Mouse (Mus musculus): ENCODE data around the gene Phospho2.
"Not testable (repeated sequence)": the region's sequence is repeated elsewhere in the genome, so short reads cannot be mapped to it uniquely, and the experiment has no call there.

The Phospho2 gene

DNA sequence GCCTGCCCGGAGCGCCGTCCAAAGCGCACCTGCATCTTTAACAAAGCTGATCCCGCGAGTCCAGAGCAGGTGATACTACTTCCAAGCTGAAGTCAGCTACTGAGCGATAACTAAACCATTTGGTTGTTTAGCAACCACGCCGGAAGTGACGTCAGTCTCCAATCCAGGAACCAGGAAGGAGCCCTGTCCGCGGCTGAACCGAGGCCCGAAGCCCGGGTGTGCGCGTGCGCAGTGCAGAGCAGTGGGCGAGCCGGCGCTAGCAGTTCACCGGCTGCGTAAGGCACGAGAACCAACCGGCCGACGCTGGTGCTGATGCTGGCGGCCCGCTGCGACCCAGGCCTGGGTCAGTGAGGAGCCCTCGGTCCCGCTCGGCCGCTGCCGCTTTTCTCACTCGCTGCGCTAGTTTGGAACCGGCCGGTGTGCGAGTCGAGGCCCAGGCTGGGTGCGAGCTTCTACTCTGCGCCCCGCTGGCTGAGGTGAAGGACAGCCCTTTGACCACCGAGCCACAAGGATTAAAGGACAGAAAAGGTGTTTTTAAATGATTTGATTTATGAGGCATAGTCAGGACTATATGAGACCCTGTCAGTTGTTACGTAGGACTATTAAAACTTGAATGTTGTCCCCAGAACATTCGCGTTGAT lies at the start of gene Phospho2, which contains the start of gene Ccdc173:
Phospho2 (plus strand) TSS at position 195 of the 641 bp plus-strand sequence.
Ccdc173 (minus strand) TSS at position 147 of the 641 bp plus-strand sequence.
- DNase-seq (ENCODE audit: low spot score in 2 of 2), result peak; percentile 94 to 97

DNA sequence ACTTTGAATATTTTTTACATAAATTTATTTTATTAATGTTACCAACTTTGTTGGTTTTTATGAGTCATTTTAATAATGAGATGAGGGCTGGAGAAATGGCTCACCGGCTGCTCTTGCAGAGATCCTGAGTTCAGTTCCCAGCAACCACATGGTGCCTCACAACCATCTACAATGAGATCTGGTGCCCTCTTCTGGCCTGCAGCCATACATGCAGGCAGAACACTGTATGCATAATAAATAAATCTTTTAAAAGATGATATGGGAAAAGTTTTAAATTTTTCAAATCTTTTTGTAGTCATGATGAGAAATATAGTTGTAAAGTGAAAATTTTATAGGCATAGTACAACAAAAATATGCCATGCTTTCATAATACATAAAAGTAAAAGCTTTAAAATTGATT lies 44.3 kb upstream of the Phospho2 start:
- DNase-seq (ENCODE audit: low spot score in 2 of 2), result no peak

- DNase-seq (ENCODE audit: low spot score in 2 of 2), result no peak
These were observed 28.4 kb upstream of the Phospho2 start for GRCm38 (mm10) chr2:69760980-69761379.

GRCm38 (mm10) chr2:69763340-69763739 lies 26.1 kb upstream of the Phospho2 start:
- no peak for DNase-seq (ENCODE audit: low spot score in 2 of 2)

GRCm38 (mm10) chr2:69764716-69765115 lies 24.7 kb upstream of the Phospho2 start:
- DNase-seq (ENCODE audit: low spot score in 2 of 2), result no peak

DNA sequence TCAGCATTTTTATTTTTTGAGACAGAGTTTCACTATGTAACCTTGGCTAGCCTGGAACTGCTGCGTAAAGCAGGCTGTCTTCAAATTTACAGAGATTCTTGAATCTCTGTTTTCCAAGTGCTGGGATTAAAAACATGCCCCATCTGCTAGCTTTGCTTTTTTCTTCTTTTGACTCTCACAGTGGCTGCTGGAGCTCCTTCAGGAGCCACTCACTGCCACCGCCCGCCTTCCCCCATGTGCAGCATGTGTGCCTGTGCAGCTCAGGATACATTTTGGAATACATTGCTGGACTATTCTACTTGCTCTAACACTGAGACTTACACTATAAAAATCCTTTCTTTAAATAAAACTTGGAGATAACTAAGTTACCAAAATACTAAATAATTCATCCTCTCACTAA lies 16.1 kb upstream of the Phospho2 start:
- DNase-seq (ENCODE audit: low spot score in 2 of 2), result peak in 1 of 2 experiments; percentile 27

- DNase-seq (ENCODE audit: low spot score in 2 of 2), result peak in 1 of 2 experiments; percentile 19
These were observed 11.2 kb upstream of the Phospho2 start for GRCm38 (mm10) chr2:69777985-69778835.

GRCm38 (mm10) chr2:69778836-69779177 lies 10.6 kb upstream of the Phospho2 start:
- peak in 1 of 2 experiments; percentile 17 for DNase-seq (ENCODE audit: low spot score in 2 of 2)

DNA sequence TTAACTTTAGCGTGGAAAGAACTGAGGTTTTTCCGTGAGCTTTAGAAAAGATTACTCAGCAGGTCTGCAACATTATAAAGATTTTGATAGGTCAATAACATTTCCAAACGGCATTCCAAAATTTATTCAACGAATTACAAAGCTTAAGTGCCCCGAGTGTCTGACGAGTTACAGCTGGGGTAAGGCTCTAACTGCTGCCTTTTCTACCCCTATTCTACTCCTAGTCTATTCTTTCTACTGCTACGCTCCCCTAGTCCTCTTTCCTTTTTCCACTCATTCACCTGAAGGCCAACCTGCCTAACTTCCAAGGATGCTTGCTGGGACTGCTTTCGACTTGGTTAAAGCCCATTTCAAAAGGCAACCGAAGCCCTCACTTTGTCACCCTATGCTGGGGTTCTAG lies 449 bp upstream of the Phospho2 start:
- no peak for DNase-seq (ENCODE audit: low spot score in 2 of 2)

- peak; percentile 46 to 90 for DNase-seq (ENCODE audit: low spot score in 2 of 2)
These were observed 862 bp downstream of the Phospho2 start for GRCm38 (mm10) chr2:69790285-69790684.

- DNase-seq (ENCODE audit: low spot score in 2 of 2), result no peak
These were observed 1.3 kb downstream of the Phospho2 start for GRCm38 (mm10) chr2:69790722-69791121.

GRCm38 (mm10) chr2:69802911-69803312 lies 13.5 kb downstream of the Phospho2 start:
- DNase-seq (ENCODE audit: low spot score in 2 of 2), result no peak

- no peak for DNase-seq (ENCODE audit: low spot score in 2 of 2)
These were observed 14.3 kb downstream of the Phospho2 start for GRCm38 (mm10) chr2:69803756-69804155.

GRCm38 (mm10) chr2:69804663-69805062 lies 15.2 kb downstream of the Phospho2 start:
- DNase-seq (ENCODE audit: low spot score in 2 of 2), result not testable (repeated sequence)

DNA sequence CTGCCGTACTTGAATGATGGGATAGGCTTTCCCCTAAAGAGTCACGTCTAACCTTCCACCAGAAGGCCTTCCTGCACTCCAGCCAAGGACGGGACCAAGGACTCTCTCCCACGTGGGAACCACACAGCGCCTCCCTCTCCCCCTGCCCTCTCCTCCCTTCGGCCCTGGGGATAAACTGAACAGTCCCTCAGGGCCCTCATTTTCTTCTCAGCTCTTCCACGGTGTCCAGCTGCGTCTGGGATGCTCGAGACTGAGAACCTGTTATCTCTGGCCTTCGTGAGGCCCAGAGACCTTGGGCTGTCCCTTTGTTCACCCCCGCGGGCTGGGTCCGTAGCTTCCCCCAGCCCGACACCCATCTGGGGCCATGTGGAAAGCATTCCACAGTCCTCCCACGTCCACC lies 20.7 kb downstream of the Phospho2 start:
- no peak for DNase-seq (ENCODE audit: low spot score in 2 of 2)

- not testable (repeated sequence) for DNase-seq (ENCODE audit: low spot score in 2 of 2)
These were observed 21.9 kb downstream of the Phospho2 start for GRCm38 (mm10) chr2:69811349-69811748.

GRCm38 (mm10) chr2:69816575-69816974 lies 27.2 kb downstream of the Phospho2 start:
- DNase-seq (ENCODE audit: low spot score in 2 of 2), result no peak

GRCm38 (mm10) chr2:69818350-69819085 lies 29.1 kb downstream of the Phospho2 start:
- no peak for DNase-seq (ENCODE audit: low spot score in 2 of 2)

- no peak for DNase-seq (ENCODE audit: low spot score in 2 of 2)
These were observed 30.8 kb downstream of the Phospho2 start for GRCm38 (mm10) chr2:69820201-69820600.

- no peak for DNase-seq (ENCODE audit: low spot score in 2 of 2)
These were observed 32.3 kb downstream of the Phospho2 start, which contains the start of gene Klhl23 for GRCm38 (mm10) chr2:69821711-69822110. Gene Klhl23, plus strand, starts transcription at chr2:69821944.

DNA sequence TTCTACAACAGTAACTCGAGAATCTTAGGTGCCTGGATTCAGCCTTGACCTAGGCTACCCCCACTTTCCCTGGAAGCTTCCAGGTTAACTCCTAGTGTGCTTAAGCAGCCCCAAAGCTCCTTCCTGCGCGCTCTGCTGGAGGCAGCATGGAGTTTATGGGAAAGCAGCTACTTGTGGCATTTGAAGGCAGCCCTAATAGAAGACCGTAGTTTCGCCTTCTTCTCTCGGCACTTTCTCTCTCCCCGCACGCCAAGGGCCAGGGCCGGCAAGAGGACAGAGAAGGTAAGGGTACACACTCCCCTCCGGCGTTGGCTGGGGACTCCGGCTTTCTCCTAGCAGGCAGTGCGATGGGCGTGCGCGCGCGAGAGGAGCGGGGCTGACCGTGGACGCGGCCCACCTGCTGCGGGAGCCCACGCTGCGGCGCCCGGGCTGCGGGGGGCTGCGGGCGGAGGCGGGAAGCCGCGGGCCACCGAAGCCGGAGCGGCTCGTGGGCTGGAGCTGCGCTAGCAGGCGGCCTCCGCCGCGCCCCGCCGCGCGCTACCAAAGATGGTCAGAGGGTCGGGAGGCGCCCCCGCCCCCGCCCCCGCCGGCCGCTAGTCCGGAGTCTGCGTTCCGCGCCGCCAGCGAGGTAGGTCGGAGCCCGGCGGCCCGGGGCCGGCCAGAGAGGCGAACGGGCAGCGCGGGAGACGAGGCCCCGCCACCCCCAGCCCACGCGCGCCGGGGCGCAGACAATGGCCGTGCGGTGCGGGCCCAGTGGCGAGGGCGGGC lies 33.1 kb downstream of the Phospho2 start:
- DNase-seq (ENCODE audit: low spot score in 2 of 2), result peak in 1 of 2 experiments; percentile 47
